Mouse (Mus musculus) testis, adult 2 months (tissue): Measurements from ENCODE around the gene Olfr1339. TPM values are rescaled to one million over a fixed set of nuclear protein-coding genes. Genes with fewer than 3 reads are reported as not detected.

ENCODE experiments used
- H3K27ac ChIP-seq: fragments of 200-500 bp; 2 replicates; pipeline ENCODE4 v1.5.1; 2012; ENCODE audit warnings: low read depth, low read length; ENCODE audit not compliant: control insufficient read depth, insufficient read depth
- H3K27me3 ChIP-seq: fragments of 200-500 bp; 2 replicates; pipeline ENCODE4 v1.6.1; 2012; ENCODE audit warnings: mild to moderate bottlenecking, low read length, moderate library complexity; ENCODE audit not compliant: control insufficient read depth, insufficient read depth
- H3K36me3 ChIP-seq: fragments of 200-500 bp; 2 replicates; pipeline ENCODE4 v1.6.1; 2012; ENCODE audit warnings: mild to moderate bottlenecking, low read length; ENCODE audit not compliant: control insufficient read depth, insufficient read depth
- H3K4me1 ChIP-seq: fragments of 200-500 bp; 2 replicates; pipeline ENCODE4 v1.6.1; 2012; ENCODE audit warnings: low read length; ENCODE audit not compliant: control insufficient read depth, insufficient read depth
- H3K4me3 ChIP-seq: fragments of 200-500 bp; 2 replicates; pipeline ENCODE4 v1.5.1; 2012; ENCODE audit warnings: low read depth, mild to moderate bottlenecking, low read length, moderate library complexity, mixed read lengths; ENCODE audit not compliant: control insufficient read depth
- CTCF ChIP-seq: fragments of 200-500 bp; IDR thresholded peaks from 2 replicates; pipeline ENCODE4 v1.5.1; 2012; ENCODE audit warnings: low read depth, mild to moderate bottlenecking, inconsistent platforms, low read length, moderate library complexity; ENCODE audit not compliant: control insufficient read depth, insufficient read depth, insufficient replicate concordance
- POLR2A ChIP-seq: fragments of 200-500 bp; IDR thresholded peaks from 2 replicates; pipeline ENCODE4 v1.6.1; 2012; ENCODE audit warnings: low read depth, mild to moderate bottlenecking, inconsistent platforms, low read length, moderate library complexity; ENCODE audit not compliant: control insufficient read depth
- polyA plus RNA-seq: library from polyadenylated mRNA; depleted of rRNA; stranded (reverse); fragments of >200 nt; gene quantifications from 2 replicates; pipeline ENCODE4 v1.2.3, GENCODE M21; 2012; rRNA removed

Olfr1339 gene
- polyA plus RNA-seq, 1 experiment = not detected

DNA sequence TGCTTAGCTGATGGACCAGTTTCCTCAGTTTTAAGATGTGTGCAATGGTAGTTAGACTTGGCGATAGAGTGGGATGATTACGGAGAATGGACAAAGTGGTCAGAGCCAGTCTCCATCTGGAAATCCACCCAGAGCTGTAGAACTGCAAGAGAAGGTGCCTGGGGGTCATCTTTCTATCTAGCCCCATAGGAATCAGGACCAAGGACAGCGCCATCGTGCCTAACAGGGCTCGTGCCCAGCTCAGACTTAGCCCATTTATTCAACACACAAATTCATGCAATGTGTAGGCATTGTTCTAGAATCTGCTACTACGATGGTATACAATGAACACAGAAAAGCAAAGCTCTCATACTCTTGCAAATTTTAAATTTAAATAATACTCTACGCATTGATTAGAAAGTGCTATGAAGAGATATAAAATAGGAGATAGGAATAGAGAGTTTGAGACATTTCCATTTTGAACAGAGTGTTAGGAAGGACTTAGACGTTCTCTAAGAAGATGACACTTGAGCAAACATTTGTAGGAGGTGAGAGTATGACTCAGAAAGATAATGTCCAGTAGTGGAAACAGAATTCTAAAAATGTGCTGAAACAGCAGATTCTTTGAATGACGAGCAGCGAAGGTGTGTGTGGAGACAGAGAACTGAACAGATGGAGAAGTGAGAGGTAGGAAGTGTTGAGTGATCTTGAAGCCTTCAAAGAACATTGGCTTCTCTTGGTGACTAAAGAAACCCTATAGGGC lies 10.1 kb upstream of the Olfr1339 start:
- Histone ChIP-seq H3K36me3 (no peaks in the 10 kb centered on the region), H3K4me1 (no peaks in the 10 kb centered on the region), H3K4me3 (no peak overlapping the region), H3K27me3 (no peaks in the 10 kb centered on the region), H3K27ac (no peak overlapping the region)
- TF ChIP-seq CTCF (no peak), POLR2A (no peak)

DNA sequence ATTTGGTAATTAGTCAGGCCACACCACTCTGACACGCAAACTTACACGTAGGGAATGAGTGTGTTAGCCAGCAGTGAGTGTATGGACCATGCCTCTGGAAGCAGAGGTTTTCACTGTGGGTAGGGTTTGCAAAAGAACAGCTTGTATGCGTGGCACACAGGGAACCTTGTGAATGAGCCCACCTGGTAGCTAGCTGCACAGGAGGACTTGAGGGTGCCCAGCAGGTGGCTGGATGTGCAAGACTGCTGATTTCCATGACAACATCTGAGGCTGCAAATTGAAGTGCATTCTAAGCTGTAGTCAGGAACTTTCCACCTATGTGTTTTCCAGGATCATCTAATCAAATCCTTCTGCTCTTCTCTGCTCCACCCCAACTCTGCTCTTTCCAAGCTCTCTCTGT lies 7.6 kb downstream of the Olfr1339 start:
- Histone ChIP-seq H3K36me3 (no peaks in the 10 kb centered on the region), H3K27me3 (no peaks in the 10 kb centered on the region), H3K4me3 (no peak overlapping the region), H3K27ac (no peak overlapping the region), H3K4me1 (peaks cover 4% of the 10 kb centered on the region; the same call in 1 of the 2 replicates)
- no peak for TF ChIP-seq CTCF
- no peak for TF ChIP-seq POLR2A

DNA sequence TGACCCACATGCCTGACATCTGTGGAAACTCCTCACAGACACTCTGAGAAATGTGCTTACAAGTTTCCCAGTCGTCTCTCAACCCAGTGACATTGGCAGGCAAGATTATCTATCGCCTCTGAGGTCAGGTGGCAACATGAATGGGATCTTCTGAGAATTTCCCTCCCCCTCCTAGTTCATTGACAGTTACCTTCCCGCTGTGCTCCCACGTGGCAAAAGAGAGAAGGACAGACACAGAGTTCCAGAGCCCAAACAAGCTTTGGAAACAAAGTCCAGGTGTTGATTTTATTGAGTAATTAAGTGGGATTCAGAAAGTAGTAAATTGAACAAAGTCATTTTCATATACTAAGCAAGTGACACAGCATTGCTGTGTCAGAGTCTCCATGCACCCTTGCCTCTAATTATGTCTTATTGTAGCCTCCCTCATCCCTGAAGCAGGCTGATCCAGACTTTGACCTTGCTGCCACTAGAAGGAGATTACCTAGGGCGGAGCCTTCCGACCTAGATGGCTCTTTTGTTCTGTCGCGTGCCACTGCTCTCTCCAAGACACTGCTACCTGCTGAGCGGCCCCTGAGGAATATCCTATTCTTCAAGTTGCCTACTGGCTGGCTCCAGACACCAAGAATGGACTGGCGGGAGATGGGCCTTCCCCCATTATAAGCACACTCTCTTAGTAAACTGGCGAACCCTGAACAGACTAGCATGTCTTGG lies 9.2 kb downstream of the Olfr1339 start:
- no peak for TF ChIP-seq POLR2A
- no peak for TF ChIP-seq CTCF
- H3K36me3 ChIP-seq = no peaks in the 10 kb centered on the region

DNA sequence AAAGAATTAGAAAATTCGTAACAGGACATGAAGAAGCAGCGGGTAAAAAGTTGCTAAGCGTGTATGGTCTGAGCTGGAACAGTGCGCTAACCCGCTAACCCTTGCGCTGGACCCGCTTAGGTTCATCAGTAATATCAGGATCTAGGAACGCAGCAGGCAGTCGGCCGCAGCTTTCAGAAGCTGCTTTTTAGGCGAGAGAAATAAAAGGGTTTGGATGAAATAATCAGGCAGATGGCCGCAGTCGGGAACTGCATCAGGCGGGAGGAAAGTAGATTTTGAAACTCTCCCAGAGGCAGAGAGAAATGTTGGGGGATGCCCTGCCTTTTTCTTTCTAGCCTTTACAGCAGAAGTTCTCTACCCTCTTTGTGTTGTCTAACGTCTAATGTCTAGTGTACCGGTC lies 9.9 kb downstream of the Olfr1339 start:
- 0 out of 2 replicates have a peak overlapping the region, but pooled peaks have one; percentile 13 for H3K27ac ChIP-seq

More for the DNA sequence above, 9.2 kb downstream of the Olfr1339 start:
- no peak overlapping the region for H3K27ac ChIP-seq
- no peaks in the 10 kb centered on the region for H3K27me3 ChIP-seq
- peaks cover 4% of the 10 kb centered on the region; the same call in 1 of the 2 replicates for H3K4me1 ChIP-seq
- H3K4me3 ChIP-seq = no peak overlapping the region

DNA sequence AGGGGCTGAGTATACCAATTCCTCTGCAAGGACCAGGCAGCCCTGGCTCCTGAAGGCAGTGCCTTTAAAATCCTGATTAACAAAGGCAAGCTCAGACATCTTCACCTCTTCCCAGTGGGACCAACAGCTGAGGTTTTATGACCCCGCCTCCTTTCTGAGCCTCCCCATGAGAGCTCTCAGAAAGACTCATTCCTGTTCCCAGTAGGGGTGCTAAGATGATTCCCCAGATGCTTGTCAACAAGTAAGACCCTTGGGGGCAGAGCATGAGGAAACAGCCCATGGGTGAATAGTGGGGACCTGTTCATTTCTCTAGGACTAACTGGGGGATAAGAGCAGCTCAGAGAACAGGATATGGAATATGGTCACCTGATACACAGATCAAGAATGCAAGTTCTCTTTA lies 26.7 kb downstream of the Olfr1339 start, which contains the start of gene Olfr1338:
Gene Olfr1338, minus strand, starts transcription at position 101 of the 400 bp plus-strand sequence.
- Histone ChIP-seq H3K4me1 (no peaks in the 10 kb centered on the region), H3K27me3 (no peaks in the 10 kb centered on the region)
- TF ChIP-seq CTCF (no peak), POLR2A (no peak)

More for the DNA sequence above, 9.9 kb downstream of the Olfr1339 start:
- TF ChIP-seq CTCF (no peak), POLR2A (no peak)
- no peaks in the 10 kb centered on the region for H3K36me3 ChIP-seq
- peaks cover 4% of the 10 kb centered on the region; the same call in 1 of the 2 replicates for H3K4me1 ChIP-seq
- no peaks in the 10 kb centered on the region for H3K27me3 ChIP-seq
- peak overlapping the region; percentile 16 for H3K4me3 ChIP-seq

DNA sequence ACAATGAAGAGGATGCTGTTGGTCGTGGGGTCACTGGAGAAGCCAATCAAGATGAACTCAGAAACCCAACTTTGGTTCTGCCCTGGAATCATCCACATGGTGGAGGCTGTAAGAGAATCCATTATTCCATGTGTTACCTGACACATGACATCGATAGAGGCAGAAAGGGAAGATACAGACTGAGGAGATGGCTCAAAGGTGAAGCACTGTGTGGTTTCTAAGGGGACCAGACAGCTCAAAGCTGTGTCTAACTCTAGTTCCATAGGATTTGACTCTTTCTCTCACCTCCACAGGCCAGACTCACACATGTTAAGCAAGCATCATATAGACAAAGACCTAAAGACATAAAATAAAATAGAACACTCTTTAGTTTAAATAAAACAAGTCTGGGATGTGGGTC lies 50.5 kb downstream of the Olfr1339 start, which contains the start of gene Olfr1337:
Gene Olfr1337, minus strand, starts transcription at position 101 of the 400 bp plus-strand sequence.
- Histone ChIP-seq H3K27ac (no peak within 1 kb of the TSS), H3K4me1 (no peaks in the 10 kb centered on the region), H3K27me3 (no peaks in the 10 kb centered on the region), H3K36me3 (no peaks in the 10 kb centered on the region), H3K4me3 (no peak within 1 kb of the TSS)
- TF ChIP-seq CTCF = no peak
- TF ChIP-seq POLR2A = no peak

More for the DNA sequence above, 26.7 kb downstream of the Olfr1339 start, which contains the start of gene Olfr1338:
- no peaks in the 10 kb centered on the region for H3K36me3 ChIP-seq
- H3K27ac ChIP-seq = no peak within 1 kb of the TSS
- H3K4me3 ChIP-seq = no peak within 1 kb of the TSS

Other genes with a start within 250 kb of the Olfr1339 start
- 1.8 and 2.1 TPM in 2 replicates for gene Tie1, start 242.1 kb upstream of the Olfr1339 start, polyA plus RNA-seq
- 0.26 and 0.45 TPM in 2 replicates for gene 2610528J11Rik, start 205.2 kb upstream of the Olfr1339 start, polyA plus RNA-seq
- 0.25 TPM in 1 of 2 replicates, not detected in the other for gene Tmem125, start 188.1 kb upstream of the Olfr1339 start, polyA plus RNA-seq
- gene Cfap57, start 111.4 kb upstream of the Olfr1339 start, polyA plus RNA-seq = 53.3 and 55.1 TPM in 2 replicates
- 45.0 and 46.4 TPM in 2 replicates for gene Ebna1bp2, start 111.4 kb upstream of the Olfr1339 start, polyA plus RNA-seq
- gene Olfr62, start 73.2 kb upstream of the Olfr1339 start, polyA plus RNA-seq = 0.20 and 0.36 TPM in 2 replicates
- gene Olfr1342, start 39.4 kb upstream of the Olfr1339 start, polyA plus RNA-seq = not detected in 2 replicates
- gene Olfr1341, start 28.7 kb upstream of the Olfr1339 start, polyA plus RNA-seq = 0.15 TPM in 1 of 2 replicates, not detected in the other
- gene Olfr1340, start 12.0 kb upstream of the Olfr1339 start, polyA plus RNA-seq = not detected in 2 replicates
- 0.11 TPM in 1 of 2 replicates, not detected in the other for gene Olfr1338, start 26.6 kb downstream of the Olfr1339 start, polyA plus RNA-seq
- gene Olfr1337, start 50.4 kb downstream of the Olfr1339 start, polyA plus RNA-seq = not detected in 2 replicates
- not detected in 2 replicates for gene Olfr1335, start 77.8 kb downstream of the Olfr1339 start, polyA plus RNA-seq
- 0.07 and 0.11 TPM in 2 replicates for gene Olfr1333, start 104.1 kb downstream of the Olfr1339 start, polyA plus RNA-seq
- gene Olfr1331, start 132.5 kb downstream of the Olfr1339 start, polyA plus RNA-seq = not detected in 2 replicates
- gene Olfr1330, start 156.4 kb downstream of the Olfr1339 start, polyA plus RNA-seq = not detected in 2 replicates
- gene Olfr1329, start 185.3 kb downstream of the Olfr1339 start, polyA plus RNA-seq = not detected in 2 replicates
- not detected in 2 replicates for gene Olfr1328, start 206.4 kb downstream of the Olfr1339 start, polyA plus RNA-seq
- gene Lao1, start 229.4 kb downstream of the Olfr1339 start, polyA plus RNA-seq = 0.09 and 0.14 TPM in 2 replicates